Mouse (Mus musculus) neural tube, embryonic 12.5 days (tissue): ENCODE measurements around the gene Nfic. TPM values are rescaled to one million over a fixed set of nuclear protein-coding genes. Genes with fewer than 3 reads are reported as not detected.
A peak's percentile ranks its signal among the peaks of the same experiment; 100 is the strongest.

Experiments
- ATAC-seq: fragments of 200-750 bp; cut with Nextera tagmentation; 2 replicates; pipeline ENCODE4 v1.8.0; 2017; ENCODE audit warnings: low read depth, mild to moderate bottlenecking, moderate TSS enrichment, moderate library complexity; ENCODE audit not compliant: low FRiP score
- H3K27ac ChIP-seq: fragments of 300-500 bp; sonication (generic); 2 replicates; pipeline ENCODE4 v1.5.1; 2016
- H3K27me3 ChIP-seq: fragments of 300-500 bp; sonication (generic); replicated peaks from 2 replicates; pipeline ENCODE4 v1.6.1; 2016; ENCODE audit warnings: mild to moderate bottlenecking
- H3K36me3 ChIP-seq: fragments of 300-500 bp; sonication (generic); 2 replicates; pipeline ENCODE4 v1.6.1; 2016; ENCODE audit warnings: mild to moderate bottlenecking
- H3K4me1 ChIP-seq: fragments of 300-500 bp; sonication (generic); 2 replicates; pipeline ENCODE4 v1.6.1; 2016
- H3K4me2 ChIP-seq: fragments of 300-500 bp; sonication (generic); replicated peaks from 2 replicates; pipeline ENCODE4 v1.6.1; 2016; ENCODE audit warnings: mild to moderate bottlenecking
- H3K4me3 ChIP-seq: fragments of 300-500 bp; sonication (generic); 2 replicates; pipeline ENCODE4 v1.5.1; 2016
- H3K9ac ChIP-seq: fragments of 300-500 bp; sonication (generic); 2 replicates; pipeline ENCODE4 v1.6.1; 2016; ENCODE audit warnings: mild to moderate bottlenecking
- H3K9me3 ChIP-seq: fragments of 300-500 bp; sonication (generic); 2 replicates; pipeline ENCODE4 v1.6.1; 2016; ENCODE audit warnings: mild to moderate bottlenecking
- WGBS: fragments of 180-500 bp; shearing (Covaris S2); methylation state at CpG from one replicate; pipeline ENCODE4 v1.1.7; 2016; 5-methylcytosine and 5-hydroxymethylcytosine counted together
- polyA plus RNA-seq: library from polyadenylated mRNA; unstranded; fragments of >200 nt; fragmentation: Nextera tagmentation; extraction: Ambion mirVana; gene quantifications from 2 replicates; pipeline ENCODE4 v1.2.1, GENCODE M21; 2016

Nfic gene
- polyA plus RNA-seq, 1 experiment from 2014 or later, result 22.2 TPM

GRCm38 (mm10) chr10:81425236-81425850 lies 30.1 kb downstream of the Nfic start:
- Histone ChIP-seq H3K27me3 (peaks cover 59% of the 10 kb centered on the region), H3K36me3 (0 out of 2 replicates have a peak, but pooled peaks cover 1% of the 10 kb centered on the region), H3K27ac (no peak overlapping the region), H3K4me1 (peaks cover 46% of the 10 kb centered on the region), H3K9me3 (no peaks in the 10 kb centered on the region), H3K9ac (no peak overlapping the region), H3K4me3 (no peak overlapping the region), H3K4me2 (peak overlapping the region; percentile 65)
- ATAC-seq, result no peak
- 28% methylated on average over 10 of the region's 10 CpGs for WGBS

- H3K27me3 ChIP-seq, result peaks cover 59% of the 10 kb centered on the region
- peaks cover 40% of the 10 kb centered on the region for H3K4me1 ChIP-seq
- peak overlapping the region; percentile 65 for H3K4me2 ChIP-seq
- H3K36me3 ChIP-seq, result 0 out of 2 replicates have a peak, but pooled peaks cover 7% of the 10 kb centered on the region
- ATAC-seq, result no peak
- H3K27ac ChIP-seq, result no peak overlapping the region
- 3% methylated on average over 24 of the region's 25 CpGs for WGBS
- no peaks in the 10 kb centered on the region for H3K9me3 ChIP-seq
- no peak overlapping the region for H3K9ac ChIP-seq
- no peak overlapping the region for H3K4me3 ChIP-seq
Observed at GRCm38 (mm10) chr10:81424246-81425051, 31.0 kb downstream of the Nfic start.

- no peak for ATAC-seq
- Histone ChIP-seq H3K9me3 (no peaks in the 10 kb centered on the region), H3K9ac (no peak overlapping the region), H3K4me1 (peaks cover 43% of the 10 kb centered on the region), H3K4me3 (no peak overlapping the region), H3K36me3 (0 out of 2 replicates have a peak, but pooled peaks cover 7% of the 10 kb centered on the region), H3K27me3 (peaks cover 54% of the 10 kb centered on the region), H3K27ac (no peak overlapping the region), H3K4me2 (peak overlapping the region; percentile 65; the same call in 1 of the 2 replicates)
- WGBS, result 57% methylated on average over 4 of the region's 4 CpGs
Observed at GRCm38 (mm10) chr10:81423476-81424245, 31.8 kb downstream of the Nfic start.

GRCm38 (mm10) chr10:81422661-81423217 lies 32.7 kb downstream of the Nfic start:
- 0 out of 2 replicates have a peak, but pooled peaks cover 7% of the 10 kb centered on the region for H3K36me3 ChIP-seq
- no peak for ATAC-seq
- no peaks in the 10 kb centered on the region for H3K9me3 ChIP-seq
- H3K27ac ChIP-seq, result no peak overlapping the region
- H3K4me3 ChIP-seq, result no peak overlapping the region
- H3K4me2 ChIP-seq, result no peak overlapping the region
- H3K4me1 ChIP-seq, result peaks cover 50% of the 10 kb centered on the region
- no peak overlapping the region for H3K9ac ChIP-seq
- peaks cover 45% of the 10 kb centered on the region for H3K27me3 ChIP-seq
- 82% methylated on average over 3 of the region's 3 CpGs for WGBS

GRCm38 (mm10) chr10:81422191-81422590 lies 33.2 kb downstream of the Nfic start:
- H3K4me1 ChIP-seq, result peaks cover 54% of the 10 kb centered on the region
- no peaks in the 10 kb centered on the region for H3K9me3 ChIP-seq
- no peak for ATAC-seq
- H3K36me3 ChIP-seq, result 0 out of 2 replicates have a peak, but pooled peaks cover 7% of the 10 kb centered on the region
- peaks cover 40% of the 10 kb centered on the region for H3K27me3 ChIP-seq
- H3K4me3 ChIP-seq, result no peak overlapping the region
- H3K4me2 ChIP-seq, result no peak overlapping the region
- no peak overlapping the region for H3K9ac ChIP-seq
- no peak overlapping the region for H3K27ac ChIP-seq
- WGBS, result 82% methylated on average over 6 of the region's 6 CpGs

- Histone ChIP-seq H3K4me3 (no peak overlapping the region), H3K36me3 (0 out of 2 replicates have a peak, but pooled peaks cover 7% of the 10 kb centered on the region), H3K9me3 (no peaks in the 10 kb centered on the region), H3K27ac (no peak overlapping the region), H3K4me1 (peaks cover 54% of the 10 kb centered on the region), H3K9ac (0 out of 2 replicates have a peak overlapping the region, but pooled peaks have one; percentile 8), H3K27me3 (peaks cover 35% of the 10 kb centered on the region), H3K4me2 (no peak overlapping the region)
- WGBS, result 80% methylated on average over 5 of the region's 5 CpGs
- ATAC-seq, result no peak
Observed at GRCm38 (mm10) chr10:81421797-81422100, 33.7 kb downstream of the Nfic start.

- peaks cover 30% of the 10 kb centered on the region for H3K27me3 ChIP-seq
- no peak overlapping the region for H3K4me3 ChIP-seq
- 0 out of 2 replicates have a peak, but pooled peaks cover 7% of the 10 kb centered on the region for H3K36me3 ChIP-seq
- H3K27ac ChIP-seq, result no peak overlapping the region
- H3K9me3 ChIP-seq, result no peaks in the 10 kb centered on the region
- peaks cover 54% of the 10 kb centered on the region for H3K4me1 ChIP-seq
- no peak overlapping the region for H3K4me2 ChIP-seq
- no peak for ATAC-seq
- WGBS, result 75% methylated on average over 4 of the region's 4 CpGs
- H3K9ac ChIP-seq, result no peak overlapping the region
Observed at GRCm38 (mm10) chr10:81421041-81421796, 34.2 kb downstream of the Nfic start.

- H3K9me3 ChIP-seq, result no peaks in the 10 kb centered on the region
- no peak for ATAC-seq
- no peak overlapping the region for H3K27ac ChIP-seq
- no peak overlapping the region for H3K9ac ChIP-seq
- H3K27me3 ChIP-seq, result peaks cover 20% of the 10 kb centered on the region
- H3K4me2 ChIP-seq, result no peak overlapping the region
- 85% methylated on average over 40 of the region's 40 CpGs for WGBS
- 0 out of 2 replicates have a peak, but pooled peaks cover 7% of the 10 kb centered on the region for H3K36me3 ChIP-seq
- peaks cover 54% of the 10 kb centered on the region for H3K4me1 ChIP-seq
- no peak overlapping the region for H3K4me3 ChIP-seq
Observed at GRCm38 (mm10) chr10:81420191-81420767, 35.2 kb downstream of the Nfic start.

GRCm38 (mm10) chr10:81419111-81419928 lies 36.1 kb downstream of the Nfic start:
- peaks cover 54% of the 10 kb centered on the region for H3K4me1 ChIP-seq
- 0 out of 2 replicates have a peak overlapping the region, but pooled peaks have one; percentile 4 for H3K4me2 ChIP-seq
- H3K27me3 ChIP-seq, result peaks cover 11% of the 10 kb centered on the region
- no peak for ATAC-seq
- H3K9me3 ChIP-seq, result no peaks in the 10 kb centered on the region
- no peak overlapping the region for H3K4me3 ChIP-seq
- H3K27ac ChIP-seq, result no peak overlapping the region
- 0 out of 2 replicates have a peak overlapping the region, but pooled peaks have one; percentile 21 for H3K9ac ChIP-seq
- WGBS, result 92% methylated on average over 10 of the region's 10 CpGs
- H3K36me3 ChIP-seq, result 0 out of 2 replicates have a peak, but pooled peaks cover 7% of the 10 kb centered on the region
